Comparison of ENCODE assay signal across 14 mouse cellular contexts in the genomic region with DNA sequence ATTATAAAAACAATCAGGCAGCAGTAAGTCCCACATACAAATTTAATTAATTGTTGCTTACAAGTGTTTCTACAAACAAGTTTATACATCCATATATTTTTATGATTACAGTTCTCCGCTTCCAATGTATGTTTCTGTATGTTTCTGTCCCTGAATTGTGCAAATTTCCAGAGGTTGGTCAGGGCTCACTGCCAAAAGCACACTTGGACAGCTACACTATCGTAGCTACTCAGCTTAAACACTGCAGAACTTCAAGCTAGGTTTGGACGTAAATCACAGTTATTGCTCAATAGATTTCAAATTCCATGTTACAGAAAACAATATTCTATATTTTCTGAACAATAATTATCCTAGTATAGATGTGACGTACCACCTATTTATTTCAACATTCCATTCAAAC.
"Had no signal": no experiment of that assay in that cellular context is flagged by ENCODE, and none has a peak within 500 bp of the region (broad histone marks: within the 10 kb centered on the region; RNA-seq: fewer than 3 reads in every experiment).

No protein-coding gene starts in this region.

- H3K27me3 ChIP-seq: liver, embryonic 13.5 days; midbrain, embryonic 13.5 days; neural tube, embryonic 15.5 days had no signal

- H3K4me2 ChIP-seq: liver, embryonic 13.5 days; midbrain, embryonic 13.5 days; neural tube, embryonic 15.5 days had no signal

- H3K4me1 ChIP-seq: liver, embryonic 13.5 days had no signal

- H3K27ac ChIP-seq: liver, embryonic 13.5 days; midbrain, embryonic 13.5 days; neural tube, embryonic 15.5 days; stomach, postnatal 0 days had no signal

- H3K9ac ChIP-seq: liver, embryonic 13.5 days; liver, postnatal 0 days; midbrain, embryonic 13.5 days; neural tube, embryonic 15.5 days had no signal

- DNase-seq: kidney, adult 8-10 months; kidney, postnatal 25 days; layer of hippocampus, postnatal 36 days; liver; liver, embryonic 13.5 days; liver, postnatal 0 days; lung, postnatal 14 days; right cerebral cortex, adult 18-20 months; right cerebral cortex, postnatal 25 days; thymus, postnatal 25 days had no signal

- ATAC-seq: intestine, postnatal 0 days; liver, postnatal 0 days; midbrain, embryonic 13.5 days had no signal

- H3K36me3 ChIP-seq: liver, embryonic 13.5 days; midbrain, embryonic 13.5 days; neural tube, embryonic 15.5 days had no signal

- H3K9me3 ChIP-seq: liver, embryonic 13.5 days; midbrain, embryonic 13.5 days; neural tube, embryonic 15.5 days had no signal

- H3K4me3 ChIP-seq: liver, embryonic 13.5 days; midbrain, embryonic 13.5 days; neural tube, embryonic 15.5 days had no signal
